Mouse (Mus musculus) CH12.LX (cell line): ENCODE results near the gene Cd177. TPM values are rescaled to one million over a fixed set of nuclear protein-coding genes. Genes with fewer than 3 reads are reported as not detected.

Experiments
- DNase-seq: peaks from one replicate; pipeline ENCODE4 v3.0.0-alpha.2; 2013; ENCODE audit errors: extremely low read depth
- H3K27ac ChIP-seq: 2 replicates; pipeline ENCODE4 v1.5.1; 2012; ENCODE audit warnings: low read depth, mild to moderate bottlenecking, control low read depth, moderate library complexity; ENCODE audit not compliant: insufficient read depth
- H3K27me3 ChIP-seq: replicated peaks from 2 replicates; pipeline ENCODE3; 2012; ENCODE audit warnings: inconsistent platforms
- H3K36me3 ChIP-seq, 2 experiments: replicated peaks in 1 of 2; 2 replicates each; pipeline versions ENCODE3 to v1.6.1; 2012; ENCODE audit warnings: inconsistent platforms in 1 of 2, low read length in 1 of 2, mild to moderate bottlenecking in 1 of 2, mixed read lengths in 1 of 2, moderate library complexity in 1 of 2; ENCODE audit not compliant: control insufficient read depth in 1 of 2, insufficient read depth in 1 of 2
- H3K4me1 ChIP-seq, 2 experiments: 2 replicates each; pipeline ENCODE4 v1.6.1; 2012; ENCODE audit warnings: inconsistent platforms in 1 of 2, moderate library complexity in 1 of 2; ENCODE audit not compliant: insufficient read depth in 2 of 2, control insufficient read depth in 1 of 2
- H3K4me2 ChIP-seq: 2 replicates; pipeline ENCODE4 v1.6.1; 2012; ENCODE audit warnings: low read depth, mild to moderate bottlenecking, control low read depth; ENCODE audit not compliant: poor library complexity, insufficient read depth, severe bottlenecking
- H3K4me3 ChIP-seq, 3 experiments: fragments of 150-350 bp in 1 of 3; sonication (generic) in 1 of 3; replicated peaks in 1 of 3; 2 replicates each; pipeline versions ENCODE3 to v1.5.1; 2011 to 2012; ENCODE audit warnings: low read depth in 2 of 3, low read length in 2 of 3, mild to moderate bottlenecking in 2 of 3, moderate library complexity in 2 of 3, control low read depth in 1 of 3, improper control_type of control experiment in 1 of 3, inconsistent platforms in 1 of 3, mixed read lengths in 1 of 3; ENCODE audit not compliant: poor library complexity in 1 of 3
- H3K79me2 ChIP-seq: replicated peaks from 2 replicates; pipeline ENCODE4 v1.6.1; 2012; ENCODE audit warnings: mild to moderate bottlenecking, moderate library complexity; ENCODE audit not compliant: control insufficient read depth, poor library complexity, insufficient read depth, severe bottlenecking; ENCODE audit errors: extremely low read depth
- H3K9ac ChIP-seq: 2 replicates; pipeline ENCODE4 v1.6.1; 2012; ENCODE audit warnings: low read depth, mild to moderate bottlenecking, control low read depth, moderate library complexity; ENCODE audit not compliant: insufficient read depth
- H3K9me3 ChIP-seq: replicated peaks from 2 replicates; pipeline ENCODE3; 2012; ENCODE audit warnings: low read length, inconsistent platforms, mixed read lengths
- BHLHE40 ChIP-seq: IDR thresholded peaks from 2 replicates; pipeline ENCODE4 v1.6.1; 2011; ENCODE audit warnings: mild to moderate bottlenecking, low read depth, low read length, improper control_type of control experiment
- CHD1 ChIP-seq: IDR thresholded peaks from 2 replicates; pipeline ENCODE4 v1.6.1; 2012; ENCODE audit warnings: low read depth, low read length, improper control_type of control experiment, inconsistent platforms
- CHD2 ChIP-seq: IDR thresholded peaks from 2 replicates; pipeline ENCODE4 v1.6.1; 2011; ENCODE audit warnings: low read length, improper control_type of control experiment
- CTCF ChIP-seq, 2 experiments: IDR thresholded peaks in 1 of 2; conservative IDR thresholded peaks in 1 of 2; 2 replicates each; pipeline ENCODE4 v1.5.1; 2011 to 2012; ENCODE audit warnings: low read depth in 2 of 2, low read length in 2 of 2, improper control_type of control experiment in 1 of 2, inconsistent platforms in 1 of 2, mild to moderate bottlenecking in 1 of 2, moderate library complexity in 1 of 2
- ELF1 ChIP-seq: IDR thresholded peaks from 2 replicates; pipeline ENCODE4 v1.6.1; 2014; ENCODE audit warnings: low read depth, mild to moderate bottlenecking, inconsistent platforms, low read length, improper control_type of control experiment
- ETS1 ChIP-seq: conservative IDR thresholded peaks from 2 replicates; pipeline ENCODE4 v1.6.1; 2012; ENCODE audit warnings: low read depth, mild to moderate bottlenecking, inconsistent platforms, low read length, improper control_type of control experiment, moderate library complexity
- IRF4 ChIP-seq: IDR thresholded peaks from 2 replicates; pipeline ENCODE4 v1.6.1; 2014; ENCODE audit warnings: low read depth, mild to moderate bottlenecking, inconsistent platforms, low read length, improper control_type of control experiment
- KAT2A ChIP-seq: IDR thresholded peaks from 2 replicates; pipeline ENCODE4 v1.6.1; 2012; ENCODE audit warnings: low read length, improper control_type of control experiment, inconsistent platforms; ENCODE audit not compliant: insufficient replicate concordance
- MAFK ChIP-seq: IDR thresholded peaks from 2 replicates; pipeline ENCODE4 v1.6.1; 2011; ENCODE audit warnings: low read length, improper control_type of control experiment; ENCODE audit not compliant: insufficient replicate concordance
- MAX ChIP-seq: IDR thresholded peaks from 2 replicates; pipeline ENCODE4 v1.6.1; 2011; ENCODE audit warnings: low read length, improper control_type of control experiment
- MEF2A ChIP-seq: IDR thresholded peaks from 2 replicates; pipeline ENCODE4 v1.6.1; 2014; ENCODE audit warnings: low read depth, mild to moderate bottlenecking, inconsistent platforms, low read length, improper control_type of control experiment, borderline replicate concordance
- NELFE ChIP-seq: IDR thresholded peaks from 2 replicates; pipeline ENCODE4 v1.6.1; 2011; ENCODE audit warnings: low read depth, low read length, improper control_type of control experiment
- POLR2A ChIP-seq: IDR thresholded peaks from 2 replicates; pipeline ENCODE4 v1.6.1; 2011; ENCODE audit warnings: low read depth, mild to moderate bottlenecking, improper control_type of control experiment, low read length
- POLR2AphosphoS2 ChIP-seq: IDR thresholded peaks from 2 replicates; pipeline ENCODE4 v1.6.1; 2011; ENCODE audit warnings: low read depth, low read length, improper control_type of control experiment
- RAD21 ChIP-seq: IDR thresholded peaks from 2 replicates; pipeline ENCODE4 v1.6.1; 2011; ENCODE audit warnings: low read depth, mild to moderate bottlenecking, low read length, improper control_type of control experiment, moderate library complexity
- SIN3A ChIP-seq: IDR thresholded peaks from 2 replicates; pipeline ENCODE4 v1.6.1; 2012; ENCODE audit warnings: low read length, improper control_type of control experiment, inconsistent platforms
- SMC3 ChIP-seq: IDR thresholded peaks from 2 replicates; pipeline ENCODE4 v1.6.1; 2011; ENCODE audit warnings: low read depth, low read length, improper control_type of control experiment
- TCF12 ChIP-seq: IDR thresholded peaks from 2 replicates; pipeline ENCODE4 v1.6.1; 2014; ENCODE audit warnings: low read depth, mild to moderate bottlenecking, inconsistent platforms, low read length, improper control_type of control experiment
- UBTF ChIP-seq: IDR thresholded peaks from 2 replicates; pipeline ENCODE4 v1.6.1; 2012; ENCODE audit warnings: low read depth, mild to moderate bottlenecking, inconsistent platforms, low read length, improper control_type of control experiment, moderate library complexity
- USF1 ChIP-seq: IDR thresholded peaks from 2 replicates; pipeline ENCODE4 v1.6.1; 2014; ENCODE audit warnings: low read depth, mild to moderate bottlenecking, inconsistent platforms, low read length, improper control_type of control experiment
- dilution Hi-C: fragments of 300-500 bp; cut with MboI; formaldehyde crosslinking; loops from 2 replicates; pipeline ENCODE4 v1.14.3; 2020; ENCODE audit warnings: low sequenced_read_pairs; ENCODE audit not compliant: extremely low pct_unique_long_range_greater_than_20kb, extremely low pct_ligation_motif_present
- in situ Hi-C: fragments of 300-500 bp; cut with MboI; formaldehyde crosslinking; loops from 3 replicates; pipeline ENCODE4 v1.14.3; 2019; ENCODE audit warnings: low sequenced_read_pairs, low pct_ligation_motif_present, low pct_unique_long_range_greater_than_20kb, mixed read lengths
- polyA plus RNA-seq: library from polyadenylated mRNA; unstranded; fragments of >175 nt; gene quantifications from 2 replicates; pipeline ENCODE4 v1.2.1, GENCODE M21; 2012; ENCODE audit warnings: low read depth; ENCODE audit not compliant: insufficient read length
- total RNA-seq, 2 experiments: library from RNA; depleted of rRNA; stranded (reverse); fragments of 300-350 nt in 1 of 2; fragments of >200 nt in 1 of 2; gene quantifications; 2 replicates each; pipeline ENCODE4 v1.2.3; 2012 to 2014

Cd177 gene
- total and polyA plus RNA-seq, 3 experiments, result not detected

DNA sequence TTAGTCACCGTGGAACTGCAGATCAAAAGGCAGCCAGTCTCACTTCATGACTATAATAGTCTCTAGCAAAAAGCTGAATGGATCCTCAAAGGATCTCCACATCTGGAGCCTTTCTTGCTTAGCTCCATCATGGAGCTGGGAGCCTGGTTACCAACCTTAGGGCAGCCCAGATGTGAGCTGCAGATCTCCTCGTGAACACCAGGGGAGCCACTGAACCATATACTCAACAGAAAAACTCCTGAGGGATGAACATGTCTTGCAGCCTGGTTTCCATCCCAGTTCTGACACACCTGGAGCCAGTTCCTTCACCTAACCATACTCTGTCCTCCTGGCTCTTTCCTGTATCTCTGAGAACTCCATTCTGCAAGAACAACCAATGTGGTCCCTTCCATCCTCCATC is 16.0 kb upstream of the Cd177 start:
- DNase-seq, result peak; percentile 6
- in situ Hi-C loops, result no loop called here
- Histone ChIP-seq H3K4me2 (no peak overlapping the region), H3K27me3 (peaks cover 46% of the 10 kb centered on the region), H3K27ac (no peak overlapping the region), H3K36me3 (no peaks in the 10 kb centered on the region), H3K9ac (no peak overlapping the region), H3K79me2 (no peaks in the 10 kb centered on the region), H3K4me1 (no peaks in the 10 kb centered on the region), H3K4me3 (no peak overlapping the region), H3K9me3 (peaks cover 4% of the 10 kb centered on the region)
- dilution Hi-C loops, result no loop called here
- TF ChIP-seq MAX, result no peak
- peak in 1 of 2 experiments; percentile 33; a peak in 2 of 4 replicates for TF ChIP-seq CTCF (conservative IDR thresholded peaks at IDR 0.05 in 1 of 2, IDR thresholded peaks at IDR 0.05 in 1 of 2; ENCODE audit: low read depth in 2 of 2, low read length in 2 of 2)
- no peak for TF ChIP-seq POLR2AphosphoS2
- no peak for TF ChIP-seq NELFE
- TF ChIP-seq MEF2A, result no peak
- TF ChIP-seq KAT2A, result no peak
- TF ChIP-seq POLR2A, result no peak

DNA sequence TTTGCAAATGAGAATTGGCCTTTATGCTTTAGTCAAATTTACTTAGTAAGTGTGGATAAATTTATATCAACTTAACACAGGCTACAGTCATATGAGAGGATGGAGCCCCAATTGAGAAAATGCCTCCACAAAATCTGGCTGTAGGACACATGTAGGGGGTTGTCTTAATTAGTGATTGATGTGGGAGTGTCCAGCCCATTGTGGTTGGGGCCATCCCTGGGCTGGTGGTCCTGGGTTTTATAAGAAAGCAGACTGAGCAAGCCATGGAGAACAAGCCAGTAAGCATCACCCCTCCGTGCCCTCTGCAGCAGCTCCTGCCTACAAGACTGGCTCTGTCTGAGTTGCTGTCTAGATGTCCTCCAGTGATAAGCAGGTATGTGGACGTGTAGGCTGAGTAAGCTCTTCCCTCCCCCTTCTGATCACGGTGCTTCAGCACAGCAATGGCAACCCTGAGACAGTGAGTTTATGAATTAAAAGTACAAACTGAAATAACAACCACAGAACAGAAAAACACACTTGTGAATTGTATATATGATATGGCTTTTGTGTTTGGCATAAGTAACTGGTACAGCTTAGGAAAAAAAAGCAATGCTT is 13.9 kb upstream of the Cd177 start:
- no peak for DNase-seq
- Histone ChIP-seq H3K27me3 (peaks cover 36% of the 10 kb centered on the region), H3K36me3 (no peaks in the 10 kb centered on the region), H3K9me3 (peaks cover 12% of the 10 kb centered on the region), H3K9ac (no peak overlapping the region), H3K27ac (no peak overlapping the region), H3K79me2 (no peaks in the 10 kb centered on the region), H3K4me3 (no peak overlapping the region), H3K4me2 (no peak overlapping the region), H3K4me1 (no peaks in the 10 kb centered on the region)
- in situ Hi-C loops (no loop called here), dilution Hi-C loops (no loop called here)
- TF ChIP-seq TCF12 (no peak), NELFE (no peak), MAFK (no peak), MEF2A (no peak), SMC3 (no peak), POLR2AphosphoS2 (no peak), CHD2 (no peak), UBTF (no peak), USF1 (no peak), BHLHE40 (no peak), ETS1 (no peak), RAD21 (no peak), POLR2A (no peak), CHD1 (no peak), ELF1 (no peak), SIN3A (no peak), IRF4 (no peak)
